Mouse (Mus musculus) thymus, postnatal 14 days (tissue): ENCODE data around the gene Zic4.

ENCODE experiments used
- DNase-seq: peaks from one replicate; pipeline ENCODE4 v3.0.0; 2021

The Zic4 gene

GRCm38 (mm10) chr9:91404905-91405752 is 42.9 kb downstream of the Zic4 start:
- no peak for DNase-seq

- DNase-seq: no peak
Observed at GRCm38 (mm10) chr9:91405753-91406178, 43.6 kb downstream of the Zic4 start.

- no peak for DNase-seq
Observed at GRCm38 (mm10) chr9:91406258-91406763, 44.1 kb downstream of the Zic4 start.

GRCm38 (mm10) chr9:91409771-91410170 is 47.6 kb downstream of the Zic4 start:
- no peak for DNase-seq

- no peak for DNase-seq
Observed at GRCm38 (mm10) chr9:91414007-91414661, 51.9 kb downstream of the Zic4 start.

GRCm38 (mm10) chr9:91420441-91420840 is 58.2 kb downstream of the Zic4 start:
- no peak for DNase-seq
